Mouse (Mus musculus) testis, adult 2 months (tissue): ENCODE data around the gene Rrnad1. TPM values are rescaled to one million over a fixed set of nuclear protein-coding genes. Genes with fewer than 3 reads are reported as not detected.
"Not testable (repeated sequence)": the region's sequence is repeated elsewhere in the genome, so short reads cannot be mapped to it uniquely, and the experiment has no call there.

Source experiments
- H3K27ac ChIP-seq: fragments of 200-500 bp; 2 replicates; pipeline ENCODE4 v1.5.1; 2012; ENCODE audit warnings: low read depth, low read length; ENCODE audit not compliant: control insufficient read depth, insufficient read depth
- H3K27me3 ChIP-seq: fragments of 200-500 bp; 2 replicates; pipeline ENCODE4 v1.6.1; 2012; ENCODE audit warnings: mild to moderate bottlenecking, low read length, moderate library complexity; ENCODE audit not compliant: control insufficient read depth, insufficient read depth
- H3K36me3 ChIP-seq: fragments of 200-500 bp; 2 replicates; pipeline ENCODE4 v1.6.1; 2012; ENCODE audit warnings: mild to moderate bottlenecking, low read length; ENCODE audit not compliant: control insufficient read depth, insufficient read depth
- H3K4me1 ChIP-seq: fragments of 200-500 bp; 2 replicates; pipeline ENCODE4 v1.6.1; 2012; ENCODE audit warnings: low read length; ENCODE audit not compliant: control insufficient read depth, insufficient read depth
- H3K4me3 ChIP-seq: fragments of 200-500 bp; 2 replicates; pipeline ENCODE4 v1.5.1; 2012; ENCODE audit warnings: low read depth, mild to moderate bottlenecking, low read length, moderate library complexity, mixed read lengths; ENCODE audit not compliant: control insufficient read depth
- CTCF ChIP-seq: fragments of 200-500 bp; IDR thresholded peaks from 2 replicates; pipeline ENCODE4 v1.5.1; 2012; ENCODE audit warnings: low read depth, mild to moderate bottlenecking, inconsistent platforms, low read length, moderate library complexity; ENCODE audit not compliant: control insufficient read depth, insufficient read depth, insufficient replicate concordance
- POLR2A ChIP-seq: fragments of 200-500 bp; IDR thresholded peaks from 2 replicates; pipeline ENCODE4 v1.6.1; 2012; ENCODE audit warnings: low read depth, mild to moderate bottlenecking, inconsistent platforms, low read length, moderate library complexity; ENCODE audit not compliant: control insufficient read depth
- polyA plus RNA-seq: library from polyadenylated mRNA; depleted of rRNA; stranded (reverse); fragments of >200 nt; gene quantifications from 2 replicates; pipeline ENCODE4 v1.2.3, GENCODE M21; 2012

Gene Rrnad1
- polyA plus RNA-seq, 1 experiment, result 22.2 TPM

DNA sequence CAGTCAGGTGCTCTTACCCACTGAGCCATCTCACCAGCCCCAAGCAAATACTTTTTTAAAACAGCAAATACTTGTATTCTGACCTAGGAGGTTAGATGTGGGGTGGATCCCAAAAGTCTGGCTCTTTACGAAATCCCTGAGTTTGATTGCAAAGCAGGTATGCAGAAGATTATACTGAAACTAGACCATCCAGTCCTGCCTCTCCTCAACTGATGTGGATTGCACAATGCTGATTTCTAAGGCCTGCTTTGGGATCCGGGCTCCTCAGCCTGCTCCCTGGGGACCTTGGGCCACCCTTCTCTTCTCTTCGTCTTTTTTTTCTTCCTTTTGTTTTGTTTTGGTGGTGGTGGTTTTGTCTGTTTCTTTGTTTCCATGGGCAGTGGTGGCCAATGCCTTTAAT is 39.0 kb downstream of the Rrnad1 start:
- Histone ChIP-seq H3K4me1 (peaks cover 2% of the 10 kb centered on the region), H3K36me3 (no peaks in the 10 kb centered on the region), H3K4me3 (no peak overlapping the region), H3K27me3 (no peaks in the 10 kb centered on the region), H3K27ac (no peak overlapping the region)
- TF ChIP-seq CTCF, result no peak
- TF ChIP-seq POLR2A, result no peak

DNA sequence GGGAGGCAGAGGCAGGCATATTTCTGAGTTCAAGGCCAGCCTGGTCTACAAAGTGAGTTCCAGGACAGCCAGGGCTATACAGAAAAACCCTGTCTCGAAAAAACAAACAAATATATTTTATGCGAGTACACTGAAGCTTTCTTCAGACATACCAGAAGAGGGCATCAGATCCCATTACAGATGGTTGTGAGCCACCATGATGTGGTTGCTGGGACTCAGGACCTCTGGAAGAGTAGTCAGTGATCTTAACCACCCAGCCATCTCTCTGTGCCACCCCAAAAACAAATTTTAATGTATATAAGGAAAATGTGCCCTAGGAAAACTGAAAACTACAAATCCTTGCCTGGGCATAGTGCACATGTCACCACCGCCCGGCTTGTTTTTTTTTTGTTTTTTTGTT is 43.1 kb downstream of the Rrnad1 start:
- H3K36me3 ChIP-seq, H3K27me3 ChIP-seq, H3K4me3 ChIP-seq, H3K4me1 ChIP-seq, H3K27ac ChIP-seq: not testable (repeated sequence)

DNA sequence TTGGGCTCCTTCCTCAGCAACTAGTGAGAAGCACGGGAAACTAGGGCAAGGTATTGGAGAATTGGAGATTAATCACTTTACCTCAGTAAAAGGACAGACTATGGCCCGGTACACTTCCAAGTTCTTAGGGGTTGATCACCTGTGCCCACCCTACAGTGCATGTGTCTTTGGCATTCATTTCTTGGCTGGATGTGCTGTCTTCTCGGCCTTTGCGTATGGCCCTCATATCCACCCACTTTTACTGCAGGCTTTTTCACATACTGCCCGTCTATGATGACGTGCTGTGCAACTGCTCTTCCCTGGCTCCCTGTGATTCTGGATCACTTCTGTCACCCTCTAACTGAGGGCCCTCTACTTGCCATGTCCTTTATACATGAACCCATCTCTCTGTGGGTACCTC is 44.1 kb downstream of the Rrnad1 start:
- Histone ChIP-seq H3K27ac (no peak overlapping the region), H3K4me3 (no peak overlapping the region), H3K4me1 (peaks cover 8% of the 10 kb centered on the region), H3K27me3 (no peaks in the 10 kb centered on the region), H3K36me3 (no peaks in the 10 kb centered on the region)
- no peak for TF ChIP-seq POLR2A
- TF ChIP-seq CTCF, result no peak

DNA sequence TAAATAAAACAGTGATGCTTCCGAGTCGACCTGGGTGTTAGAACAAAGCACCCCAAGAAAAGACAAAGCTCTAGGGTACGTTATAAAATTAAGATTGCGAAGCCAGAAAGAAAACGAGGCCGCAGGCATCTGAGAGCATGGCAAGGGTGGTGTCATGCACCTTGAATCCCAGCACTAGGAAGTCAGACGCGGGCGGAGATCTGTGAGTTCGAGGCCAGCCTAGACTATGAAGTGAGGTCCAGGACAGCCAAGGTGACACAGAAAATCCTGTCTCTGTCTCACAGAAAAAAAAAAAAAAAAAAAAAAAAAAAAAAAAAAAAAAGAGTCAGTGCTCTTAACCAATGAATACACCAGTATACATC is 44.5 kb downstream of the Rrnad1 start:
- Histone ChIP-seq H3K4me1 (peaks cover 8% of the 10 kb centered on the region), H3K4me3 (peak overlapping the region; percentile 94), H3K27ac (no peak overlapping the region), H3K36me3 (no peaks in the 10 kb centered on the region), H3K27me3 (no peaks in the 10 kb centered on the region)
- TF ChIP-seq POLR2A, result no peak
- no peak for TF ChIP-seq CTCF

DNA sequence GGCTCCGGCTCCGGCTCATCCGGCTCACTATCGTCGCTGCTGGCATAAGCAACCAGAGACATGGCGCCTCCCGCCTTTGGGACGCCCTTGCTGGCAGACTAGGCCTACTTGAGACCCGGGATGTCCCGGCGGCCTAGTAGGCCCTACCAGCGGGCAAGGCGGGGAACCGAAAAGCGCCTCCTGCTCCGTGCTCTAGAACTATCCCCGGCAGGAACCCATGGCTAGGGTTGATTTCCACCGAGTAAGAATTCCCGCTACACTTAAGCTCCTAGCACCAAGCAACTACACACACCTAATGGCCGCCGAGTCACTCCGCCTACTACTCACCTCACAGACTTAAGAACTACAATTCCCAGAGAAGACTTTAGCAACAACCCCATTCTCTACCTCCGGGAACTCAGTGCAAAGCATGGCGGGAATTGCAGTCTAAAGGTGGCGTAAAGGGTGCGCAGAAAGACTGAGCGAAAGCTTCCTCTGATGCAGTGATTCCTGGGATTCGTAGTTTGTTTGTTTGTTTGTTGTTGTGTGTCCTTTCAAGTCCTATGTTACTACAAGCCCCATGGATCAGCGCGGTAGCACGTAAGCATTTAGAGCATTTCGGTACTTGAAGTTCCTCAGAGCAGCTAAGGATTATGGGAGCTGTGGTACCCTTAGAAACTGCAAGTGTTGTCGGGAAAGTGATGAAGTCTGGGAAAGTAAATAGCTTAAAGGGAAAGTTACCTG is 45.1 kb downstream of the Rrnad1 start, which contains the start of gene Prcc:
TSS of gene Prcc (minus strand) at position 328 of the 723 bp plus-strand sequence.
- H3K4me3 ChIP-seq, result peak within 1 kb of the TSS; percentile 94
- no peak; the same call in 1 of the 2 replicates for TF ChIP-seq POLR2A
- no peak for TF ChIP-seq CTCF
- H3K27ac ChIP-seq, result peak within 1 kb of the TSS; percentile 87
- H3K27me3 ChIP-seq, result no peaks in the 10 kb centered on the region
- peaks cover 8% of the 10 kb centered on the region for H3K4me1 ChIP-seq
- no peaks in the 10 kb centered on the region for H3K36me3 ChIP-seq

DNA sequence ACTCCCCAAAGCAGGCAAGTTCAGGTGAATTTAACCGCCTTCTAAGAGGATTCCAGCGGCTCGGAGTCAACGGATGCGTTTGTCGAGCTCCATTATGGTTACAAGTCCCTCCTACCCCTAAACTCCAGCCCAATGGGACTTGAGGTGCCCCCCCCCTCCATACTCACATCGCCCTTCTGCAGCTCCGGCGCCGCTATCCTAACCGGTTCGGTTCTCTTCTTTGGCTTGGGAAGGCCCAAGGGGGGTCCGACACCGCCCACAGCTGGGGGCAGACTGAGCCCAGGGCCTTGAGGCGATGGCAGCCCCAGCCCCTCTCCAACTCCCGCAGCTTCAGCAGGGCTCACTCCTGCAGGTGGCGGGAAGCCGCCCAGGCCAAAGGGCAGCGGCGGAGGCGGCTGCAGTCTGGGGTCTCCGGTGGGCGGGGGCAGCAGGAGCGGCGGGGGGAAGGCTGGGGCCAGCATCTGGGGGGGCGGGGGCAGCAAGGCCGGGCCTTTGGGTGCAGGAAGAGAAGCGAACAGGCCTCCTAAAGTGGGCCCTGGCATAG is 45.7 kb downstream of the Rrnad1 start:
- Histone ChIP-seq H3K36me3 (peaks cover 2% of the 10 kb centered on the region; the same call in 1 of the 2 replicates), H3K27ac (peak overlapping the region; percentile 87), H3K4me1 (peaks cover 8% of the 10 kb centered on the region), H3K27me3 (no peaks in the 10 kb centered on the region), H3K4me3 (peak overlapping the region; percentile 94)
- TF ChIP-seq POLR2A (no peak; the same call in 1 of the 2 replicates), CTCF (no peak)

DNA sequence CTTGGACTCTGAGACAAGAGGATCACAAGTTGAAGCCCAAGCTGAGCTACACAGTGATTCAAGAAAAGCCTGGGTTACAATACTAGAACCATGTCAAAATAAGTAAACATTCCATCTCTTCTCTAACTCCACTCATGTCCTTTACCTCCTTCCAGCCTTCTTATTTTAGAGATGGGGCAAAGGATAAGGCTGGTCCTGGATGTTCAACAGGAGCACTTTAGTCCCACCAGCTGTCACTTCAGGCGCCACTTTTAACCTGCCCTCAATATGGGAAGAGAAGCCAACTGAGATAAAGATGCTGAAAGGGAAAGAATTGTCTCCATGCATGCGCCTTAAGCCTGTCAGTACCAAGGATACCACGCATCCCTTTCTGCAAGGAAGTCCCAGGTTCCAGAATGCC is 46.2 kb downstream of the Rrnad1 start:
- H3K4me3 ChIP-seq, result peak overlapping the region; percentile 94
- no peaks in the 10 kb centered on the region for H3K27me3 ChIP-seq
- H3K27ac ChIP-seq, result peak overlapping the region; percentile 87
- no peak for TF ChIP-seq POLR2A
- no peak for TF ChIP-seq CTCF
- H3K4me1 ChIP-seq, result peaks cover 8% of the 10 kb centered on the region
- H3K36me3 ChIP-seq, result peaks cover 2% of the 10 kb centered on the region; the same call in 1 of the 2 replicates
